Mouse (Mus musculus): ENCODE measurements around the gene Usp3.
A peak's percentile ranks its signal among the peaks of the same experiment; 100 is the strongest.

Usp3 gene

GRCm38 (mm10) chr9:66510944-66511343 lies 82.0 kb downstream of the Usp3 start:
- no peak for DNase-seq (ENCODE audit: low spot score in 2 of 2)

DNA sequence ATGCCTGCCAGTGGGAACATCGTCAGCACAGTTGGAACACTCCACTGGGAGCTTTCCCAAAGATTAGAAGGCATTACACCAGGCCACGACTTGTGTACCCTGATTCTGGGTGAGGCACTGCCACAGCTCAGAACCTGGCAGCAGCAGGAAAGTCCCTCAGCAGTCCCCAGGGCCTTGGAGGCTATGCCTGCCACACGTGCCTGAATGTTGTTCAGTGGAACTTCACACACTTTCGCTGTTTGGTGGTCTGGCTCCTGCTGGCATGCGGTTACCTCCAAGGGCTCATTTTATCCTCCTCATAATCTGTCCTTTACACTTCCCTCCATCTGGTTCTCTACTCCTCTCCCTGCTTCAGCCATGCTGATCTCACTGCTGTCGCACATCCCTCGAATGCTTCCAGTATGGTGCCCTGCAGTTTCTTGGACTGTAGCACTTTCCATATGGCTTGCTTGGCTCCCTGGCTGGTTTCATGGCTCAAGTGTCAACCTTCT lies 82.5 kb downstream of the Usp3 start:
- peak in 1 of 2 experiments; percentile 14 for DNase-seq (ENCODE audit: low spot score in 2 of 2)

DNA sequence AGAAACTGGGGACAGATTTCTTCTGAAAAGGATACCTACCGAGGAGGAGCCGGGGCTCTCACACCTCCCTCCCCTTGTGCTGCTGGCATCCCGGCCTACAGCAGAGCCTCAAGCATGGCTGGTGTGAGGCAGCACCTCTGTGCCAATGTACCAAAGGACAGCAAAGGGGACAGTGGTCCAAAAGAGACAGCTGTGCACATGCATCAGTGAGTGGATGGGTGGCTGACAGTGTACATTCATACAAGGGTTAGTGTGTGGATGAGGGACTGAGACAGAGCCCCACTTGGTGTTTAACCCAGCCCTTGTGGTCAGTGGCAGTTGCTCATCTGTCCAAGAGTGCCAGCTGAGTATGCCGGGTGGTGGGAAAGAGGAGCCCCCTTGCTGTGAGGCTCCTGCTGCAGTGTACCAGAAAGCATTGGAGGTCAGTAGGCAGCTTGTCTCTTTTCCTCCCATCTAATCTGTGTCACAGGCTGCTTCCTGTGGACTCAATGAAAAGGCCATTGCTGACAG lies 84.0 kb downstream of the Usp3 start:
- DNase-seq (ENCODE audit: low spot score in 2 of 2) = no peak

DNA sequence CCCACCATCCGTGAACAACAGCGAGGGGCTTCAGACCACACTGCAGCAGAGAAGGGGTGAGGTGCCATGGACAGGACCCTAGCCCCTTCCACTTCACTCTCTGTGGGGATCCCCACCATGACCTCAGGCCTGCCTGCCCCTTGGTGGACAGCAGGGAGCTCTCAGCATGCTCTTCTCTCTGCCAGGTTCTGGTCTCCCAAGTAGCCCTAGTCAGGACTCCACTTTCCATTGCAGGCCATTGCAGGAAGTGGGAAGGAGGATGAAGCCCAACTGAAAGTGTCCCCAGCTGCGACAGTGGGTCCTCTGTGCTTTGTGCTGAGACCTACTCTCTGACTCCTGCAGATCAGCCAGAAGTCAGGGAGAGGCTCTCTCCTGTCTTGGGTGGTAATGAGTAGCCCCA lies 85.3 kb downstream of the Usp3 start:
- DNase-seq (ENCODE audit: low spot score in 2 of 2) = no peak

DNA sequence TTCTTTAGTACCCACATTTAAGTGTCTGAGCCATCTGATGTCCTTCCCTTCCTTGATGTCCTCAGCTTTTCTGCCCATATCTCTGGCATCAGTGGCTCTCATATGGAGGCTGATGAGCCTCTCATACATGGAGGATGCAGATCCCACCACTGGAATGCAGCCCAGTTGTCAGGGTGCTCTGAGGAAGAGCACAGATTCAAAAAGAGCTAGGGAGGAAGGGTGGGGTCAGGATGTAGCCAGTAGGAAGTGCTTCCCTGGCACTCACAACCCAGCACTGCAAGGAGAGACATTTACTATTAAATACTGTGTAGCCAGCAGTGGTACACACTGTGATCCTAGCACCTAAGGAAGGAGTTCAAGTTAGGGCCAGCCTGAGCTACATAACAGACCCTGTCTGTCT lies 86.5 kb downstream of the Usp3 start:
- DNase-seq (ENCODE audit: low spot score in 2 of 2) = no peak

DNA sequence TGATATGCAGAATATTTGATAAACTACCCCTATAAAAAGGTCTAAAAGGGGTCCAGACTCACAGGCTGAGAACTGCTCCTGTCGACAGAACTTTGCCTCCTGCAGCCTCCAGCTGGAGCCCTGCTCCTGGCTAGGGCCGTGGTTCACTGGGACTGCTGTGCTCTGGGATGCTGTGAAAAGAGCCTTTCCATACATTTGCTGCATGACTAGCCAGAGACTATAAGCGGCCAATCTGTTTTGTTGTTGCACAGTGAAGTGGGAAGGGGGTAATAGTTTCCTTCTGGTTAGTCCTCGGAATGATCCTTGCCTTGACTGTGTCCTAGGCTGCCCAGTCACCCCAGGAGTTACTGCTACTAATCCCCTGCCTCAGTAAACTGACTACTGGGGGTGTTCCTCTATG lies 86.9 kb downstream of the Usp3 start:
- DNase-seq (ENCODE audit: low spot score in 2 of 2) = no peak

- peak in 1 of 2 experiments; percentile 21 for DNase-seq (ENCODE audit: low spot score in 2 of 2)
These were observed 87.6 kb downstream of the Usp3 start for GRCm38 (mm10) chr9:66505141-66505917.

- DNase-seq (ENCODE audit: low spot score in 2 of 2) = no peak
These were observed 88.4 kb downstream of the Usp3 start for GRCm38 (mm10) chr9:66504518-66504917.

- DNase-seq (ENCODE audit: low spot score in 2 of 2) = peak; percentile 24 to 44
These were observed 89.0 kb downstream of the Usp3 start for GRCm38 (mm10) chr9:66503879-66504411.

- DNase-seq (ENCODE audit: low spot score in 2 of 2) = no peak
These were observed 91.7 kb downstream of the Usp3 start for GRCm38 (mm10) chr9:66501248-66501647.

GRCm38 (mm10) chr9:66493992-66494391 lies 99.0 kb downstream of the Usp3 start:
- no peak for DNase-seq (ENCODE audit: low spot score in 2 of 2)

DNA sequence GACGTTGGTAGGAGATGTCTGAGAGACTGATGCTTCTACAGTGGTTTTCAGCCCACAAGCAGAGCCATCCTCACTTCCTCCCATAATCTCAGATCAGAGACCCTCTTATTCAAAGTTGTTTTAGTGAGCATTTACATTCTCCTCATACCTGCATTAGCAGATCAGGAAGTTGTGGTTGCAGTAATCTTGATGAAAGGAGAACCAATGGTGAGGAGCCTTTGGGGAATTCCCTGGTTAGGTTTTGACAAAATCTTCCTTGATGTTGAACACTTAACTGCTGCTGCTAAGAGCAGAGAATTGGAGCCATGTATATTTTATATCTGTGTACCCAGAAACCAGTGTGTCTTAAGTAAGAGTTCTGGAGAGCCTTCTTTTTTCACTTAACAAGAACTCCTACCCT lies 100.6 kb downstream of the Usp3 start:
- peak in 1 of 2 experiments; percentile 20 for DNase-seq (ENCODE audit: low spot score in 2 of 2)

DNA sequence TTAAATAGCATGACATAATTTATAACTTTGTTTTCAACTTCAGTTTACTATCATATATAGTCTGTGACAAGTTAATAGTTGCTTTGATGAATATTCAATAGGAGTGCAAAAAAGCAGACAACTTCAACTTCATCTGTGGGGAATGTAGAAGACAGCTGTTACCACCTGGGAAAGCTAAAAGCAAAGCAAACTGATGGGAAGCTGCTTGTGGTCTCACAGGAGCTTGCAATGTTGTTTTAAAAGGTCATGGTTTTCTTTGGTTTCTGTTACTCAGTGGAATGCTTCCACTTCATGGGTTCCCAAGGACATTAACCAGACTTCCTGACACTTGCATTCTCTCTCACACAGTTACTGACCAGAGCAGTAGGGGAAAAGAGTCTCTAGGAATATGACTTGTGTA lies 104.2 kb downstream of the Usp3 start:
- no peak for DNase-seq (ENCODE audit: low spot score in 2 of 2)

- no peak for DNase-seq (ENCODE audit: low spot score in 2 of 2)
These were observed 109.5 kb downstream of the Usp3 start for GRCm38 (mm10) chr9:66483429-66483828.

DNA sequence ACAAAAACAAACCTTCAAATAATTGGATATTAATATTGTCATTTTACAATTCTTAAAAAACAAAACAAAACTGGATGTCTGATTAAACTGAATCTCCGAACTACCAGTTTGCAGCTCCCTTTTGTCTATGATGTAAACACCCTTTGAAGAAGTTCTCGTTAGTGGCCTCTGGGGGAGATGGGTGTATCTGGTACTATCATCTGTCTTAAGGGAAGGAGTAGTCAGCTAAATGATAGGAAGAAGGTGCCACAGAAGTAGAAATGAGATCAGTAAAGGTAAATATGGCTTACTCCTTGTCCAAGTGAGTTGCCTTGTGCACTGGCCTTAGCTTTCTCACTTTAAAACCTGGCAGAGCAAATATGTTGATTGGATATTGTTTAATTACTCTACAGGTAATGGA lies 115.2 kb downstream of the Usp3 start:
- no peak for DNase-seq (ENCODE audit: low spot score in 2 of 2)

DNA sequence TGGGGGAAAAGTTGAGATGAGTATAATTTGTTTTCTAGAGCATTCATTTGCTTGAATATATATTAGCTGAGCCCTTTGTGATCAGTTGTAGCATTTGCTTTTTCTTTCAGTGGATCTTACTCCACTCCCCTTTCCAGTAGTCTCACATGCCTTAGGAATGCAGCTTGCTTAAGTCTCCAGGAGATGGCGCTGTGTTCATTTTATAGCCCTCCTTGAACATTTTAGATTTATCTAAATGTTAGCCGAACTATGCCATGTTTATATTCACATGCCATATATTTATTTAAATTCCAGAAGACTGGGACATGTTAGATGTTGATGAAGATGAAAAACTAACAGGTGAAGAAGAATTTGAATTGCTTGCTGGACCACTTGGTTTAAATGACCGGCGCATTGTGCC lies 127.9 kb downstream of the Usp3 start:
- DNase-seq (ENCODE audit: low spot score in 2 of 2) = peak; percentile 12 to 38

Data from natural killer cell, adult 2 months (primary cell).